Mouse (Mus musculus): ENCODE measurements around the gene Tmco3. TPM values are rescaled to one million over a fixed set of nuclear protein-coding genes. Genes with fewer than 3 reads are reported as not detected.

Tmco3 gene
- 35.4 and 39.4 TPM in 2 replicates for polyA plus RNA-seq (2012; rRNA removed)

DNA sequence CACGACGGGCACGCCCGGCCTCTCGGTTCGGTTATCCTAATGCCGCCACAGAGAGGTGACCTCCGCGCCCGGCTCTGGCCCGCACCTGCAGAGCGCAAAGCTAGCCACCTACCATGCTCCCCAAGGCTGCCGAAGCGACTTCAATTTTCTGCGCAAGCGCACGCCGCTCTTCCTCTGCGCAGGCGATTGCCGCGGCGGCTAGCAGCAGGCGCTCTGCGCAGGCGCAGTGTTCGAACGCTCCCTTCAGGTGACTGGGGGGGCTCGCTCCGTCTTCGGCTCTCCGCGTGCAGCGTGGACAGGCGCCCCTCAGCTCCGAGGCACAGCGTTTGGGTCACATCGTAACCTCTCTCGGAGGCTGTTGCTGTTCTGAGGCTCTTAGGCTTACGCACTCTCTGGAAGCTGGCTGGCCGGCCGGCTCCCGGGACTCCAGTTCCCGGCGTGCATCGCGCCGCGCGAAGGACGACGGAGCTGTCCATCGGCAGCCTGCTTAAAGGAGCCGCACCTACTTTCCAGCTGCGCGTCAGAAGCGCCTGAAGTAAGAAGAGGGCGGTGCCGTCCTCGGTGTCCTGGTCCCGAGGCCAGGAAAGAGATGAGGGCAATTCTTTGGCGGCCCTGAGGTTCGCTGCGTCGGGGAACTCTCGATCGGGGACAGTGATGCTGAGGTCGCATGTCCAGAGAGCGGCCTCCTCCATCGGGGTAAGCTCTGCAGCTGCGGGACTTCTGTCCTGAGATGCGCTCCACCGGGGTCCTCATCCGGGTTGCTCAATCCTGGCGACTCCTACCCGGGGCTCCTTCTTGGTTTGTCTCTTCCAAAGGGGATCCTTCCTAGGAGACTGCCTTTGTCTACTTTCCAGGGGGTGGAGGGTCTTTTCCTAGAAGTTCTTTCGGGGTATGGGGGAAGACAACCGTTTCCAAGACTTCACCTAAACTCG, at the start of gene Tmco3, which contains the start of gene Dcun1d2:
Gene Tmco3, plus strand, starts transcription at position 499 of the 932 bp plus-strand sequence.
Gene Dcun1d2, minus strand, starts transcription at position 440 of the 932 bp plus-strand sequence.
- Histone ChIP-seq H3K4me3 (replicated peaks; ENCODE audit: extremely low read depth, low read depth, low read length) (peak within 1 kb of the TSS; percentile 89), H3K4me1 (ENCODE audit: control insufficient read depth, insufficient read depth, low read length) (peaks cover 6% of the 10 kb centered on the region)
- DNase-seq, result peak; percentile 97
- under 1% methylated on average over 79 of the region's 79 CpGs for WGBS
- TF ChIP-seq CTCF (IDR thresholded peaks at IDR 0.05; ENCODE audit: insufficient read depth, low read length) (no peak), POLR2A (IDR thresholded peaks at IDR 0.05; ENCODE audit: borderline replicate concordance, extremely low read depth, low read depth, low read length) (peak; percentile 42; the same call in 1 of the 2 replicates)

GRCm38 (mm10) chr8:13240055-13240454, 47.9 kb upstream of the Tmco3 start:
- WGBS, result 78% methylated on average over 9 of the region's 9 CpGs
- TF ChIP-seq CTCF (IDR thresholded peaks at IDR 0.05; ENCODE audit: insufficient read depth, low read length), result no peak
- TF ChIP-seq POLR2A (IDR thresholded peaks at IDR 0.05; ENCODE audit: borderline replicate concordance, extremely low read depth, low read depth, low read length), result no peak
- no peaks in the 10 kb centered on the region for H3K4me1 ChIP-seq (ENCODE audit: control insufficient read depth, insufficient read depth, low read length)
- no peak for DNase-seq
- no peak overlapping the region for H3K4me3 ChIP-seq (replicated peaks; ENCODE audit: extremely low read depth, low read depth, low read length)

DNA sequence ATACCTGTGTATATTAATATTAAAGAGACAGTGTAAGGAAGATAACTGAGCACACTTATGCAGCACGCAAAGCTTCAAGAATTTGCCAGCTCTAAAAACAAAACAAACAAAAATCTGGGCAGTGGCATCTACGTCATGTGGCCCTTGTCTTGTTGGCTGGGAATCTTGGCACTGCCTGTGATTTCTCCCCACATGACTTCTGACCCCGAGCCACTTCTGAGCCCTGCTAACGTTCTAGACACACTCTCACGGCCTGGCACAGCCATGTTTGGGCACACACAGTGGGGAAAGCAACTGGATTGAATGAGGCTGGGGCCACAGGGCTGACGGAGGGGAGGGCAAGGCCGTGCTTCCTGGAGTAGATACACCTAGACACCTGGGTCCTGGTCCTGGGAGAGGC, 47.3 kb upstream of the Tmco3 start:
- DNase-seq, result peak; percentile 49

GRCm38 (mm10) chr8:13242985-13243870, 44.8 kb upstream of the Tmco3 start:
- WGBS, result 72% methylated on average over 10 of the region's 10 CpGs
- TF ChIP-seq POLR2A (IDR thresholded peaks at IDR 0.05; ENCODE audit: borderline replicate concordance, extremely low read depth, low read depth, low read length), result no peak
- no peak for TF ChIP-seq CTCF (IDR thresholded peaks at IDR 0.05; ENCODE audit: insufficient read depth, low read length)
- no peaks in the 10 kb centered on the region for H3K4me1 ChIP-seq (ENCODE audit: control insufficient read depth, insufficient read depth, low read length)
- DNase-seq, result no peak
- no peak overlapping the region for H3K4me3 ChIP-seq (replicated peaks; ENCODE audit: extremely low read depth, low read depth, low read length)

More for the DNA sequence above, 47.3 kb upstream of the Tmco3 start:
- 42% methylated on average over 7 of the region's 7 CpGs for WGBS
- H3K4me3 ChIP-seq (replicated peaks; ENCODE audit: extremely low read depth, low read depth, low read length), result no peak overlapping the region
- TF ChIP-seq CTCF (IDR thresholded peaks at IDR 0.05; ENCODE audit: insufficient read depth, low read length), result no peak
- TF ChIP-seq POLR2A (IDR thresholded peaks at IDR 0.05; ENCODE audit: borderline replicate concordance, extremely low read depth, low read depth, low read length), result no peak
- H3K4me1 ChIP-seq (ENCODE audit: control insufficient read depth, insufficient read depth, low read length), result no peaks in the 10 kb centered on the region

GRCm38 (mm10) chr8:13244343-13244880, 43.6 kb upstream of the Tmco3 start:
- TF ChIP-seq CTCF (IDR thresholded peaks at IDR 0.05; ENCODE audit: insufficient read depth, low read length), result no peak
- no peak for TF ChIP-seq POLR2A (IDR thresholded peaks at IDR 0.05; ENCODE audit: borderline replicate concordance, extremely low read depth, low read depth, low read length)
- no peak for DNase-seq
- WGBS, result 86% methylated on average over 11 of the region's 11 CpGs
- Histone ChIP-seq H3K4me3 (replicated peaks; ENCODE audit: extremely low read depth, low read depth, low read length) (no peak overlapping the region), H3K4me1 (ENCODE audit: control insufficient read depth, insufficient read depth, low read length) (no peaks in the 10 kb centered on the region)

DNA sequence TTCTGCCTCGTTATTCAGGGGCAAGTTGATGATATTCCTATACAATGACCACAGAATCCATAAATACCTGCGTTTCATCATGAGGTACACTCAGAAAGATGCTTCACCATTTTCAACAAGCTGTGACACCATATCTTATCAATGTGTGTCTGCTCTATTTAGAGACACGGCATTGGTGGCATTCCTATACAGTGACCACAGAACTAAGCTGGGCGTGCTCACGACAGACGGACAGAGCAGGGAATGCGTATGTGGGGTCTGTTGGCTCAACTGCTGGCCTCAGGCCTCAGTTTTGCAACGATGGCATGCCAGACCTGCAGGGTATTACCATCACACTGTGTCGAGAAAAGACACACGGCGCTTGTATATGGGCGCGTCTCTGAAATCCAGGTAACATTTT, 35.2 kb upstream of the Tmco3 start:
- TF ChIP-seq POLR2A (IDR thresholded peaks at IDR 0.05; ENCODE audit: borderline replicate concordance, extremely low read depth, low read depth, low read length) (no peak), CTCF (IDR thresholded peaks at IDR 0.05; ENCODE audit: insufficient read depth, low read length) (no peak)
- no peak overlapping the region for H3K4me3 ChIP-seq (replicated peaks; ENCODE audit: extremely low read depth, low read depth, low read length)
- WGBS, result 81% methylated on average over 13 of the region's 13 CpGs
- no peaks in the 10 kb centered on the region for H3K4me1 ChIP-seq (ENCODE audit: control insufficient read depth, insufficient read depth, low read length)
- DNase-seq, result no peak

GRCm38 (mm10) chr8:13253413-13253812, 34.6 kb upstream of the Tmco3 start:
- no peak for TF ChIP-seq CTCF (IDR thresholded peaks at IDR 0.05; ENCODE audit: insufficient read depth, low read length)
- no peak for TF ChIP-seq POLR2A (IDR thresholded peaks at IDR 0.05; ENCODE audit: borderline replicate concordance, extremely low read depth, low read depth, low read length)
- DNase-seq, result no peak
- Histone ChIP-seq H3K4me3 (replicated peaks; ENCODE audit: extremely low read depth, low read depth, low read length) (no peak overlapping the region), H3K4me1 (ENCODE audit: control insufficient read depth, insufficient read depth, low read length) (no peaks in the 10 kb centered on the region)
- 68% methylated on average over 5 of the region's 5 CpGs for WGBS

DNA sequence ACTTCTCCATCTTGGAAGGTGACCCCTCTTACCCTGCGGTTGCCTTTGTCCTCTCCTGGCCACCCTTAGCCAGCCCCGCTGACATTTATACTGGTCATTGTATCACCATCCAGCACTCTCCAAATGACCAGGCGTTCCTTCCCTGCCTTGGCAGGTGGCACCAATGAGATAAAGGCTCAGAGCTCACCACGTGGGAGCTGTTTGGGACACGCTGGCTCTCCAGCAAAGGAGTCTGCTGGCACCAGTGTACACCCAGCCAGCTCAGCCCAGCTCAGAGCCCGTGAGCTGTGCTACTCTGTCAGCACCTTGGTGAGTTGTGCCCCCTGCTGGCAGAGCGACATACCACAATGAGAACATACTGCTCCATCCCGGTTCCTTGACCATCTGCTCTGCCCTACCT, 34.0 kb upstream of the Tmco3 start, which contains the start of gene Adprhl1:
Gene Adprhl1, minus strand, starts transcription at position 144 of the 400 bp plus-strand sequence.
- TF ChIP-seq POLR2A (IDR thresholded peaks at IDR 0.05; ENCODE audit: borderline replicate concordance, extremely low read depth, low read depth, low read length) (no peak), CTCF (IDR thresholded peaks at IDR 0.05; ENCODE audit: insufficient read depth, low read length) (peak; percentile 84)
- 25% methylated on average over 8 of the region's 8 CpGs for WGBS

GRCm38 (mm10) chr8:13263376-13263775, 24.6 kb upstream of the Tmco3 start:
- H3K4me3 ChIP-seq (replicated peaks; ENCODE audit: extremely low read depth, low read depth, low read length), result no peak overlapping the region
- no peak for TF ChIP-seq CTCF (IDR thresholded peaks at IDR 0.05; ENCODE audit: insufficient read depth, low read length)
- no peak for TF ChIP-seq POLR2A (IDR thresholded peaks at IDR 0.05; ENCODE audit: borderline replicate concordance, extremely low read depth, low read depth, low read length)
- H3K4me1 ChIP-seq (ENCODE audit: control insufficient read depth, insufficient read depth, low read length), result no peaks in the 10 kb centered on the region
- no peak for DNase-seq
- WGBS, result 59% methylated on average over 3 of the region's 3 CpGs

More for the DNA sequence above, 34.0 kb upstream of the Tmco3 start, which contains the start of gene Adprhl1:
- Histone ChIP-seq H3K4me3 (replicated peaks; ENCODE audit: extremely low read depth, low read depth, low read length) (no peak within 1 kb of the TSS), H3K4me1 (ENCODE audit: control insufficient read depth, insufficient read depth, low read length) (no peaks in the 10 kb centered on the region)
- peak; percentile 62 for DNase-seq
